Mouse (Mus musculus): ENCODE data around the gene Sapcd1. TPM values are rescaled to one million over a fixed set of nuclear protein-coding genes. Genes with fewer than 3 reads are reported as not detected.

Sapcd1 gene
- polyA plus RNA-seq, 1 experiment from 2014 or later = 7.7 TPM

DNA sequence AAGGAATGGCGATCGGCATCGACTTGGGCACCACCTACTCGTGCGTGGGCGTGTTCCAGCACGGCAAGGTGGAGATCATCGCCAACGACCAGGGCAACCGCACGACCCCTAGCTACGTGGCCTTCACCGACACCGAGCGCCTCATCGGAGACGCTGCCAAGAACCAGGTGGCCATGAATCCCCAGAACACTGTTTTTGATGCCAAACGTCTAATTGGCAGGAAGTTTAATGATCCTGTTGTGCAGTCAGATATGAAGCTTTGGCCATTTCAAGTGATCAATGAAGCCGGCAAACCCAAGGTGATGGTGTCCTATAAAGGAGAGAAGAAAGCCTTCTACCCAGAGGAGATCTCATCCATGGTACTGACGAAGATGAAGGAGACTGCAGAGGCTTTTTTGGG is 50.8 kb downstream of the Sapcd1 start:
- Histone ChIP-seq H3K9me3 (replicated peaks) (no peaks in the 10 kb centered on the region), H3K36me3 (peaks cover 13% of the 10 kb centered on the region), H3K27me3 (ENCODE audit: low read depth, poor library complexity, severe bottlenecking) (peaks cover 18% of the 10 kb centered on the region), H3K27ac (replicated peaks) (no peak overlapping the region), H3K4me1 (peaks cover 21% of the 10 kb centered on the region), H3K4me3 (no peak overlapping the region)
- WGBS = 96% methylated on average over 20 of the region's 20 CpGs
- no peak for DNase-seq (ENCODE audit: low spot score)

Other genes with a start within 250 kb of the Sapcd1 start
- gene Cyp21a1, start 223.5 kb downstream of the Sapcd1 start, polyA plus RNA-seq (2016; fragmentation: Nextera tagmentation; extraction: Ambion mirVana) = not detected in 2 replicates
- gene Stk19, start 191.1 kb downstream of the Sapcd1 start, polyA plus RNA-seq (2016; fragmentation: Nextera tagmentation; extraction: Ambion mirVana) = 30.2 and 30.6 TPM in 2 replicates
- gene Dxo, start 191.0 kb downstream of the Sapcd1 start, polyA plus RNA-seq (2016; fragmentation: Nextera tagmentation; extraction: Ambion mirVana) = 81.2 and 88.1 TPM in 2 replicates
- gene Skiv2l, start 177.8 kb downstream of the Sapcd1 start, polyA plus RNA-seq (2016; fragmentation: Nextera tagmentation; extraction: Ambion mirVana) = 57.8 and 62.4 TPM in 2 replicates
- gene Nelfe, start 177.6 kb downstream of the Sapcd1 start, polyA plus RNA-seq (2016; fragmentation: Nextera tagmentation; extraction: Ambion mirVana) = 137 and 139 TPM in 2 replicates
- gene Cfb, start 165.5 kb downstream of the Sapcd1 start, polyA plus RNA-seq (2016; fragmentation: Nextera tagmentation; extraction: Ambion mirVana) = 1.8 and 2.8 TPM in 2 replicates
- 5.8 and 6.1 TPM in 2 replicates for gene Zbtb12, start 148.5 kb downstream of the Sapcd1 start, polyA plus RNA-seq (2016; fragmentation: Nextera tagmentation; extraction: Ambion mirVana)
- 0.07 TPM in 1 of 2 replicates, not detected in the other for gene Gm20547, start 146.0 kb downstream of the Sapcd1 start, polyA plus RNA-seq (2016; fragmentation: Nextera tagmentation; extraction: Ambion mirVana)
- 1.3 TPM in 2 replicates for gene C2, start 129.8 kb downstream of the Sapcd1 start, polyA plus RNA-seq (2016; fragmentation: Nextera tagmentation; extraction: Ambion mirVana)
- 88.0 and 91.9 TPM in 2 replicates for gene Ehmt2, start 129.5 kb downstream of the Sapcd1 start, polyA plus RNA-seq (2016; fragmentation: Nextera tagmentation; extraction: Ambion mirVana)
- not detected in 2 replicates for gene Slc44a4, start 113.5 kb downstream of the Sapcd1 start, polyA plus RNA-seq (2016; fragmentation: Nextera tagmentation; extraction: Ambion mirVana)
- 16.1 and 19.2 TPM in 2 replicates for gene Neu1, start 96.8 kb downstream of the Sapcd1 start, polyA plus RNA-seq (2016; fragmentation: Nextera tagmentation; extraction: Ambion mirVana)
- 0.19 TPM in 1 of 2 replicates, not detected in the other for gene Hspa1b, start 68.8 kb downstream of the Sapcd1 start, polyA plus RNA-seq (2016; fragmentation: Nextera tagmentation; extraction: Ambion mirVana)
- 0.27 TPM in 1 of 2 replicates, not detected in the other for gene Gm20481, start 58.1 kb downstream of the Sapcd1 start, polyA plus RNA-seq (2016; fragmentation: Nextera tagmentation; extraction: Ambion mirVana)
- gene Hspa1a, start 55.9 kb downstream of the Sapcd1 start, polyA plus RNA-seq (2016; fragmentation: Nextera tagmentation; extraction: Ambion mirVana) = 1.3 and 1.6 TPM in 2 replicates
- gene Hspa1l, start 55.3 kb downstream of the Sapcd1 start, polyA plus RNA-seq (2016; fragmentation: Nextera tagmentation; extraction: Ambion mirVana) = 0.71 and 0.81 TPM in 2 replicates
- gene Lsm2, start 46.2 kb downstream of the Sapcd1 start, polyA plus RNA-seq (2016; fragmentation: Nextera tagmentation; extraction: Ambion mirVana) = 307 and 337 TPM in 2 replicates
- 177 and 210 TPM in 2 replicates for gene Vars, start 27.0 kb downstream of the Sapcd1 start, polyA plus RNA-seq (2016; fragmentation: Nextera tagmentation; extraction: Ambion mirVana)
- 0.19 and 0.28 TPM in 2 replicates for gene Vwa7, start 11.4 kb downstream of the Sapcd1 start, polyA plus RNA-seq (2016; fragmentation: Nextera tagmentation; extraction: Ambion mirVana)
- gene Msh5, start 18.7 kb upstream of the Sapcd1 start, polyA plus RNA-seq (2016; fragmentation: Nextera tagmentation; extraction: Ambion mirVana) = 5.4 and 6.3 TPM in 2 replicates
- 216 and 217 TPM in 2 replicates for gene Clic1, start 21.9 kb upstream of the Sapcd1 start, polyA plus RNA-seq (2016; fragmentation: Nextera tagmentation; extraction: Ambion mirVana)
- 527 and 597 TPM in 2 replicates for gene Ddah2, start 31.0 kb upstream of the Sapcd1 start, polyA plus RNA-seq (2016; fragmentation: Nextera tagmentation; extraction: Ambion mirVana)
- gene Ly6g6c, start 37.4 kb upstream of the Sapcd1 start, polyA plus RNA-seq (2016; fragmentation: Nextera tagmentation; extraction: Ambion mirVana) = 0.17 TPM in 2 replicates
- gene Mpig6b, start 38.2 kb upstream of the Sapcd1 start, polyA plus RNA-seq (2016; fragmentation: Nextera tagmentation; extraction: Ambion mirVana) = 1.3 TPM in 2 replicates
- gene Ly6g6e, start 48.9 kb upstream of the Sapcd1 start, polyA plus RNA-seq (2016; fragmentation: Nextera tagmentation; extraction: Ambion mirVana) = 0.32 and 0.59 TPM in 2 replicates
- gene Ly6g6d, start 50.0 kb upstream of the Sapcd1 start, polyA plus RNA-seq (2016; fragmentation: Nextera tagmentation; extraction: Ambion mirVana) = 2.0 and 3.5 TPM in 2 replicates
- gene Ly6g6f, start 57.6 kb upstream of the Sapcd1 start, polyA plus RNA-seq (2016; fragmentation: Nextera tagmentation; extraction: Ambion mirVana) = 0.70 and 0.86 TPM in 2 replicates
- 56.7 and 68.5 TPM in 2 replicates for gene Abhd16a, start 61.2 kb upstream of the Sapcd1 start, polyA plus RNA-seq (2016; fragmentation: Nextera tagmentation; extraction: Ambion mirVana)
- gene Ly6g5c, start 80.3 kb upstream of the Sapcd1 start, polyA plus RNA-seq (2016; fragmentation: Nextera tagmentation; extraction: Ambion mirVana) = not detected in 2 replicates
- gene Ly6g5b, start 87.4 kb upstream of the Sapcd1 start, polyA plus RNA-seq (2016; fragmentation: Nextera tagmentation; extraction: Ambion mirVana) = 0.99 and 1.1 TPM in 2 replicates
- gene Gpank1, start 93.4 kb upstream of the Sapcd1 start, polyA plus RNA-seq (2016; fragmentation: Nextera tagmentation; extraction: Ambion mirVana) = 33.4 and 34.5 TPM in 2 replicates
- 299 and 306 TPM in 2 replicates for gene Csnk2b, start 94.0 kb upstream of the Sapcd1 start, polyA plus RNA-seq (2016; fragmentation: Nextera tagmentation; extraction: Ambion mirVana)
- gene D17H6S53E, start 98.4 kb upstream of the Sapcd1 start, polyA plus RNA-seq (2016; fragmentation: Nextera tagmentation; extraction: Ambion mirVana) = 9.5 and 9.6 TPM in 2 replicates
- 0.53 and 0.66 TPM in 2 replicates for gene Apom, start 104.0 kb upstream of the Sapcd1 start, polyA plus RNA-seq (2016; fragmentation: Nextera tagmentation; extraction: Ambion mirVana)
- 56.6 and 67.4 TPM in 2 replicates for gene Bag6, start 107.2 kb upstream of the Sapcd1 start, polyA plus RNA-seq (2016; fragmentation: Nextera tagmentation; extraction: Ambion mirVana)
- 173 and 198 TPM in 2 replicates for gene Prrc2a, start 136.9 kb upstream of the Sapcd1 start, polyA plus RNA-seq (2016; fragmentation: Nextera tagmentation; extraction: Ambion mirVana)
- gene Aif1, start 148.1 kb upstream of the Sapcd1 start, polyA plus RNA-seq (2016; fragmentation: Nextera tagmentation; extraction: Ambion mirVana) = 4.0 and 5.8 TPM in 2 replicates
- 5.0 and 8.3 TPM in 2 replicates for gene Lst1, start 160.4 kb upstream of the Sapcd1 start, polyA plus RNA-seq (2016; fragmentation: Nextera tagmentation; extraction: Ambion mirVana)
- 0.10 TPM in 1 of 2 replicates, not detected in the other for gene Ltb, start 166.4 kb upstream of the Sapcd1 start, polyA plus RNA-seq (2016; fragmentation: Nextera tagmentation; extraction: Ambion mirVana)
- gene Tnf, start 174.0 kb upstream of the Sapcd1 start, polyA plus RNA-seq (2016; fragmentation: Nextera tagmentation; extraction: Ambion mirVana) = 0.07 TPM in 1 of 2 replicates, not detected in the other
- not detected in 2 replicates for gene Lta, start 177.3 kb upstream of the Sapcd1 start, polyA plus RNA-seq (2016; fragmentation: Nextera tagmentation; extraction: Ambion mirVana)
- 0.25 and 0.37 TPM in 2 replicates for gene Gm16181, start 192.8 kb upstream of the Sapcd1 start, polyA plus RNA-seq (2016; fragmentation: Nextera tagmentation; extraction: Ambion mirVana)
- 9.7 and 11.8 TPM in 2 replicates for gene Atp6v1g2, start 205.6 kb upstream of the Sapcd1 start, polyA plus RNA-seq (2016; fragmentation: Nextera tagmentation; extraction: Ambion mirVana)
- 9.9 and 11.7 TPM in 2 replicates for gene Nfkbil1, start 207.8 kb upstream of the Sapcd1 start, polyA plus RNA-seq (2016; fragmentation: Nextera tagmentation; extraction: Ambion mirVana)
- 682 and 724 TPM in 2 replicates for gene Ddx39b, start 213.7 kb upstream of the Sapcd1 start, polyA plus RNA-seq (2016; fragmentation: Nextera tagmentation; extraction: Ambion mirVana)
- gene H2-D1, start 234.7 kb upstream of the Sapcd1 start, polyA plus RNA-seq (2016; fragmentation: Nextera tagmentation; extraction: Ambion mirVana) = 55.3 and 61.1 TPM in 2 replicates

Data from midbrain, embryonic 10.5 days (tissue).